Mouse (Mus musculus): ENCODE measurements around the gene Luc7l. TPM values are rescaled to one million over a fixed set of nuclear protein-coding genes. Genes with fewer than 3 reads are reported as not detected.

The Luc7l gene
- total and polyA plus RNA-seq, 3 experiments: 58.4 to 59.2 TPM; not detected in 1

DNA sequence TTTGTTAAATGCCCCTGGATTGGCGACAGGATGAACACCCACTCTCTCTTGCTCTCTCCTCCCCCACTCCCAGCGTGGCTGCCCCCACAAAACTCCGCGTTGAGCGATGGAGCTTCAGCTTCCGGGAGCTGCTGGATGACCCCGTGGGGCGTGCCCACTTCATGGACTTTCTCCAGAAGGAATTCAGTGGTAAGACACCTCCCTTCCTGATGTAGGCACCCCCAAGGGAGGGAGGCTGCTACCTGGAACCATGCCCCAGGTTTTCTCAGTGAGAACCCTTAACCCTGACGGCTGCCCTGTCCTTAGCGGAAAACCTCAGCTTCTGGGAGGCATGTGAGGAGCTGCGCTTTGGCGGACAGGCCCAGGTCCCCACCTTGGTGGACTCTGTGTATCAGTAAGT lies 45.0 kb upstream of the Luc7l start, which contains the start of gene Arhgdig:
Gene Arhgdig (minus strand): TSS at position 101 of the 400 bp plus-strand sequence.
- Histone ChIP-seq H3K27me3 (ENCODE audit: control insufficient read depth in 1 of 2, insufficient read depth in 2 of 2, low read length in 2 of 2) (no peaks in the 10 kb centered on the region), H3K79me2 (ENCODE audit: control insufficient read depth, insufficient read depth, low read length, poor library complexity) (no peaks in the 10 kb centered on the region), H3K4me1 (ENCODE audit: control insufficient read depth in 1 of 2, insufficient read depth in 2 of 2, low read length in 2 of 2) (no peaks in the 10 kb centered on the region), H3K27ac (ENCODE audit: control insufficient read depth, low read depth, low read length) (no peak within 1 kb of the TSS), H3K9ac (ENCODE audit: control insufficient read depth, low read depth, low read length, poor library complexity, severe bottlenecking) (no peak within 1 kb of the TSS), H3K9me3 (replicated peaks; ENCODE audit: insufficient read depth, low read length) (no peaks in the 10 kb centered on the region), H3K36me3 (ENCODE audit: control insufficient read depth in 1 of 2, insufficient read depth in 2 of 2, low read length in 2 of 2) (no peaks in the 10 kb centered on the region), H3K4me3 (ENCODE audit: control insufficient read depth in 1 of 2, insufficient read depth in 1 of 2, low read depth in 2 of 2, low read length in 2 of 2) (no peak within 1 kb of the TSS)
- TF ChIP-seq USF1 (IDR thresholded peaks at IDR 0.05; ENCODE audit: low read depth, low read length) (no peak), POLR2A (IDR thresholded peaks at IDR 0.05; ENCODE audit: control insufficient read depth in 1 of 2, insufficient read depth in 1 of 2, low read depth in 1 of 2, low read length in 2 of 2, poor library complexity in 1 of 2) (no peak), NRF1 (IDR thresholded peaks at IDR 0.05; ENCODE audit: insufficient read depth, low read depth, low read length, poor library complexity, severe bottlenecking) (no peak), KAT2A (conservative IDR thresholded peaks at IDR 0.05; ENCODE audit: low read depth, low read length) (no peak), E2F4 (IDR thresholded peaks at IDR 0.05; ENCODE audit: borderline replicate concordance, low read depth, low read length) (no peak), MYB (IDR thresholded peaks at IDR 0.05; ENCODE audit: low read depth, low read length) (no peak), USF2 (IDR thresholded peaks at IDR 0.05; ENCODE audit: borderline replicate concordance in 1 of 2, insufficient read depth in 1 of 2, low read depth in 1 of 2, low read length in 2 of 2) (no peak), TBP (IDR thresholded peaks at IDR 0.05; ENCODE audit: low read depth, low read length) (no peak), GATA1 (IDR thresholded peaks at IDR 0.05; ENCODE audit: low read depth, low read length) (no peak), ZKSCAN1 (IDR thresholded peaks at IDR 0.05; ENCODE audit: low read depth, low read length) (no peak), EP300 (IDR thresholded peaks at IDR 0.05; ENCODE audit: low read depth in 1 of 2, low read length in 2 of 2) (no peak), ELF1 (IDR thresholded peaks at IDR 0.05; ENCODE audit: low read depth, low read length) (no peak), CHD2 (IDR thresholded peaks at IDR 0.05; ENCODE audit: low read length) (no peak), HCFC1 (IDR thresholded peaks at IDR 0.05; ENCODE audit: low read depth, low read length) (no peak), ZNF384 (IDR thresholded peaks at IDR 0.05; ENCODE audit: low read depth, low read length) (no peak), MAZ (IDR thresholded peaks at IDR 0.05; ENCODE audit: low read depth, low read length) (no peak), ZMIZ1 (IDR thresholded peaks at IDR 0.05; ENCODE audit: low read depth, low read length) (no peak), JUND (IDR thresholded peaks at IDR 0.05; ENCODE audit: low read depth, low read length) (no peak)
- no peak for DNase-seq (ENCODE audit: low read depth, low spot score)

DNA sequence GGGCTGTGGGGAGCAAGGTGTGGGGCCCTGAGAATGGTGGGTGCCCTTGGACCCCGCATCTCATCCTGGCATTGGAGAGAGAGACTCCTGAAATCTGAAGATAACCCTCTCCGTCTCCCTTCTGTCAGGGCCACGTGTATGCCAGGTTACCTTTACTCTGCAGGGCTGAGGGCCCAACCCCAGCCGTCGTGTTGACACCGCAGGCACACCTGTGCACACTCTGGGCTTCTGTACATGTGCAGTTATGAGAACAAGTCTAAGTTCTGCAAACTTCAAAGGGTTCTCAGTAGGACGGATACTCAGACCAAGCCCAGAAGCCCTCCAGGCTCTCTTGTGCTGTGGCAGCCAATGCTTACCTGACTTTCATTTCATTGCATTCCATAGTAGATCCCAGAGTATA lies 40.5 kb upstream of the Luc7l start:
- Histone ChIP-seq H3K27ac (ENCODE audit: control insufficient read depth, low read depth, low read length) (no peak overlapping the region), H3K79me2 (ENCODE audit: control insufficient read depth, insufficient read depth, low read length, poor library complexity) (no peaks in the 10 kb centered on the region), H3K4me3 (ENCODE audit: control insufficient read depth in 1 of 2, insufficient read depth in 1 of 2, low read depth in 2 of 2, low read length in 2 of 2) (no peak overlapping the region), H3K4me1 (ENCODE audit: control insufficient read depth in 1 of 2, insufficient read depth in 2 of 2, low read length in 2 of 2) (no peaks in the 10 kb centered on the region), H3K36me3 (ENCODE audit: control insufficient read depth in 1 of 2, insufficient read depth in 2 of 2, low read length in 2 of 2) (no peaks in the 10 kb centered on the region), H3K9ac (ENCODE audit: control insufficient read depth, low read depth, low read length, poor library complexity, severe bottlenecking) (no peak overlapping the region), H3K27me3 (ENCODE audit: control insufficient read depth in 1 of 2, insufficient read depth in 2 of 2, low read length in 2 of 2) (no peaks in the 10 kb centered on the region), H3K9me3 (replicated peaks; ENCODE audit: insufficient read depth, low read length) (no peaks in the 10 kb centered on the region)
- no peak for DNase-seq (ENCODE audit: low read depth, low spot score)
- TF ChIP-seq TAL1 (IDR thresholded peaks at IDR 0.05; ENCODE audit: low read length) (no peak), CHD2 (IDR thresholded peaks at IDR 0.05; ENCODE audit: low read length) (no peak), SIN3A (IDR thresholded peaks at IDR 0.05; ENCODE audit: low read length) (no peak), KAT2A (conservative IDR thresholded peaks at IDR 0.05; ENCODE audit: low read depth, low read length) (no peak), GABPA (IDR thresholded peaks at IDR 0.05; ENCODE audit: low read depth, low read length) (no peak), MXI1 (IDR thresholded peaks at IDR 0.05; ENCODE audit: low read depth, low read length) (no peak), ZNF384 (IDR thresholded peaks at IDR 0.05; ENCODE audit: low read depth, low read length) (no peak), CTCF (IDR thresholded peaks at IDR 0.05 in 2 of 3, conservative IDR thresholded peaks at IDR 0.05 in 1 of 3; ENCODE audit: control insufficient read depth in 1 of 3, insufficient read depth in 1 of 3, low read depth in 2 of 3, low read length in 3 of 3, poor library complexity in 1 of 3, severe bottlenecking in 1 of 3) (no peak), NRF1 (IDR thresholded peaks at IDR 0.05; ENCODE audit: insufficient read depth, low read depth, low read length, poor library complexity, severe bottlenecking) (no peak), POLR2A (IDR thresholded peaks at IDR 0.05; ENCODE audit: control insufficient read depth in 1 of 2, insufficient read depth in 1 of 2, low read depth in 1 of 2, low read length in 2 of 2, poor library complexity in 1 of 2) (no peak), BHLHE40 (IDR thresholded peaks at IDR 0.05; ENCODE audit: borderline replicate concordance, low read depth, low read length) (no peak), RAD21 (IDR thresholded peaks at IDR 0.05; ENCODE audit: low read depth, low read length) (no peak), RCOR1 (IDR thresholded peaks at IDR 0.05; ENCODE audit: low read depth, low read length) (no peak), TCF12 (IDR thresholded peaks at IDR 0.05; ENCODE audit: low read depth, low read length) (no peak), NELFE (IDR thresholded peaks at IDR 0.05; ENCODE audit: low read depth, low read length) (no peak)

Measured in MEL (cell line).